Mouse (Mus musculus) heart, embryonic 12.5 days (tissue): Measurements from ENCODE around the gene Etfb. TPM values are rescaled to one million over a fixed set of nuclear protein-coding genes. Genes with fewer than 3 reads are reported as not detected.
"Not testable (repeated sequence)": the region's sequence is repeated elsewhere in the genome, so short reads cannot be mapped to it uniquely, and the experiment has no call there.

Experiments used
- ATAC-seq: fragments of 200-750 bp; cut with Nextera tagmentation; 2 replicates; pipeline ENCODE4 v1.8.0; 2017; ENCODE audit warnings: moderate TSS enrichment, moderate library complexity; ENCODE audit not compliant: insufficient number of reproducible peaks, low FRiP score
- H3K27ac ChIP-seq: fragments of 300-500 bp; sonication (generic); 2 replicates; pipeline ENCODE4 v1.5.1; 2016; ENCODE audit warnings: mild to moderate bottlenecking, moderate library complexity; ENCODE audit not compliant: poor library complexity, severe bottlenecking
- H3K27me3 ChIP-seq: fragments of 300-500 bp; sonication (generic); replicated peaks from 2 replicates; pipeline ENCODE4 v1.6.1; 2016; ENCODE audit warnings: mild to moderate bottlenecking, moderate library complexity
- H3K36me3 ChIP-seq: fragments of 300-500 bp; sonication (generic); 2 replicates; pipeline ENCODE4 v1.6.1; 2016; ENCODE audit warnings: mild to moderate bottlenecking, moderate library complexity
- H3K4me1 ChIP-seq: fragments of 300-500 bp; sonication (generic); replicated peaks from 2 replicates; pipeline ENCODE4 v1.6.1; 2016; ENCODE audit warnings: mild to moderate bottlenecking
- H3K4me2 ChIP-seq: fragments of 300-500 bp; sonication (generic); 2 replicates; pipeline ENCODE4 v1.6.1; 2016; ENCODE audit warnings: mild to moderate bottlenecking, moderate library complexity
- H3K4me3 ChIP-seq: fragments of 300-500 bp; sonication (generic); 2 replicates; pipeline ENCODE4 v1.5.1; 2016; ENCODE audit warnings: mild to moderate bottlenecking
- H3K9ac ChIP-seq: fragments of 300-500 bp; sonication (generic); 2 replicates; pipeline ENCODE4 v1.6.1; 2016; ENCODE audit warnings: mild to moderate bottlenecking, moderate library complexity
- H3K9me3 ChIP-seq: fragments of 300-500 bp; sonication (generic); replicated peaks from 2 replicates; pipeline ENCODE4 v1.6.1; 2016; ENCODE audit warnings: mild to moderate bottlenecking, moderate library complexity
- WGBS: fragments of 180-500 bp; shearing (Covaris S2); methylation state at CpG from one replicate; pipeline ENCODE4 v1.1.7; 2016; 5-methylcytosine and 5-hydroxymethylcytosine counted together
- polyA plus RNA-seq: library from polyadenylated mRNA; unstranded; fragments of >200 nt; fragmentation: Nextera tagmentation; extraction: Ambion mirVana; gene quantifications from 2 replicates; pipeline ENCODE4 v1.2.1, GENCODE M21; 2016

Gene Etfb
- polyA plus RNA-seq, result 460 and 473 TPM in 2 replicates

GRCm38 (mm10) chr7:43443917-43444293, at the start of gene Etfb, which contains the start of gene Gm45233:
TSS of gene Etfb (plus strand) at chr7:43444083.
TSS of gene Gm45233 (plus strand) at chr7:43444128.
- peak; percentile 97 for ATAC-seq
- Histone ChIP-seq H3K4me3 (peak within 1 kb of the TSS; percentile 66), H3K27ac (peak within 1 kb of the TSS; percentile 98), H3K27me3 (no peaks in the 10 kb centered on the region; the same call in 1 of the 2 replicates), H3K9me3 (no peaks in the 10 kb centered on the region), H3K36me3 (no peaks in the 10 kb centered on the region), H3K9ac (peak within 1 kb of the TSS; percentile 78), H3K4me2 (peak within 1 kb of the TSS; percentile 74), H3K4me1 (peaks cover 47% of the 10 kb centered on the region)
- WGBS, result under 1% methylated on average over 27 of the region's 27 CpGs

GRCm38 (mm10) chr7:43399501-43399900, 44.4 kb upstream of the Etfb start:
- WGBS, result 76% methylated on average over 2 of the region's 2 CpGs
- H3K4me1 ChIP-seq, result no peaks in the 10 kb centered on the region
- H3K36me3 ChIP-seq, result no peaks in the 10 kb centered on the region
- H3K4me2 ChIP-seq, result no peak overlapping the region
- no peaks in the 10 kb centered on the region for H3K27me3 ChIP-seq
- H3K9me3 ChIP-seq, result no peaks in the 10 kb centered on the region
- H3K4me3 ChIP-seq, result no peak overlapping the region
- no peak for ATAC-seq
- H3K27ac ChIP-seq, result no peak overlapping the region
- H3K9ac ChIP-seq, result no peak overlapping the region

DNA sequence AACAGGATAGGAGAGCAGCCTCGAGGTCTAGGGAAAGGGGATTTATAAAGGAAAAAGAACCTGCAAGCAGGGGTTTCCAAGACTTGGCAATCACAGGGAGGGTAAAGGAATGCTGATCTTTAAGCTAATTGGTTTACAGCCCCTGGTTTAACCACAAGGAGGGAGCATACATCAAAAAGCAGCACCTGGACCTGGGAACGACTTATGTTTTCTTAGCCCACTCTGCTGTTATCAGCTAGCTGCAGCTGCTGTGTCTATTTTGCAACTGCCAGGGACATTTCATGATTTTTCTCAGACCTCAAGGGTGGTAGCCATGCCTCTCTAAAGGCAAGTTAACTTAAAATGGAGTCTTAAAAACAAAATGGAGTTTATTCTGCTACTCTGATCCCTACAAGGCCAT, 41.2 kb upstream of the Etfb start:
- no peak for ATAC-seq

DNA sequence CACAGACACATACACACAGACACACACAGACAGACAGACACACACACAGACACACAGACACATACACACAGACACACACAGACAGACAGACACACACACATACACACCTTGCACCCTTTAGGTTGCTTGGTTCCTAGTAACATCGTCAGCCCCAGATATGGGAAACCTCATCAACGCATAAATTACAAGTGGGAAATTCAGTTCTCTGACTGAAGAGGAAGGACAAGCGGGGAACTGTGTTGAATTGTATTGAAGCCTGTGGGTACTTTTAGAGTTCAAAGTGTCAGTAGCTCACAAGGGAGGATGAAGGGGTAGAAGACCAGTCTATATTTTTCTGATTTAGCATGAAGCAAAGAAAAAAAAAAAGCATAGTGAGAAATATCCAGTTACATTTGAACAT, 36.3 kb upstream of the Etfb start:
- H3K27me3 ChIP-seq, result no peaks in the 10 kb centered on the region
- H3K4me3 ChIP-seq, result no peak overlapping the region
- H3K9me3 ChIP-seq, result no peaks in the 10 kb centered on the region
- no peak overlapping the region for H3K4me2 ChIP-seq
- WGBS, result 77% methylated on average over 3 of the region's 3 CpGs
- H3K4me1 ChIP-seq, result no peaks in the 10 kb centered on the region
- no peaks in the 10 kb centered on the region for H3K36me3 ChIP-seq
- H3K9ac ChIP-seq, result no peak overlapping the region
- no peak for ATAC-seq
- H3K27ac ChIP-seq, result no peak overlapping the region

More for the DNA sequence above, 41.2 kb upstream of the Etfb start:
- 32% methylated on average over 2 of the region's 2 CpGs for WGBS
- Histone ChIP-seq H3K9ac (no peak overlapping the region), H3K9me3 (no peaks in the 10 kb centered on the region), H3K27me3 (no peaks in the 10 kb centered on the region), H3K27ac (no peak overlapping the region), H3K4me2 (no peak overlapping the region), H3K4me3 (no peak overlapping the region), H3K36me3 (no peaks in the 10 kb centered on the region), H3K4me1 (no peaks in the 10 kb centered on the region)

- no peaks in the 10 kb centered on the region for H3K36me3 ChIP-seq
These were observed 35.7 kb upstream of the Etfb start, which contains the start of gene Siglecg for GRCm38 (mm10) chr7:43408131-43408553. TSS of gene Siglecg (plus strand) at chr7:43408204.

DNA sequence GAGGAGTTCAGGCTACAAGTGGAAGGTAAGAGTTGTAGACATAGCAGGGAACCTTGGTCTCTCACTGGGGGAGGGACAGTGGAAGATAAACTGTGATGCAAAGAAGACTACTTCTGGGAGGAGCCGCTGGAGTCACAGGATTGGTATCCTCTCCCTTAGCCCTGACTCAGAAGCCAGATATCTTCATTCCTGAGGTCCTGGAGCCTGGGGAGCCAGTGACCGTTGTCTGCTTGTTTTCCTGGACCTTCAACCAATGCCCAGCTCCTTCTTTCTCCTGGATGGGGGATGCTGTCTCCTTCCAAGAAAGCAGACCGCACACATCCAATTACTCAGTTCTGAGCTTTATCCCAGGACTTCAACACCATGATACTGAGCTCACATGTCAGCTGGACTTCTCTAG, 34.8 kb upstream of the Etfb start:
- Histone ChIP-seq H3K27ac (no peak overlapping the region), H3K9me3 (no peaks in the 10 kb centered on the region), H3K9ac (no peak overlapping the region), H3K4me1 (no peaks in the 10 kb centered on the region), H3K36me3 (no peaks in the 10 kb centered on the region), H3K4me3 (no peak overlapping the region), H3K4me2 (no peak overlapping the region), H3K27me3 (no peaks in the 10 kb centered on the region)
- no peak for ATAC-seq
- WGBS, result 55% methylated on average over 3 of the region's 3 CpGs

More at GRCm38 (mm10) chr7:43408131-43408553, 35.7 kb upstream of the Etfb start, which contains the start of gene Siglecg:
- Histone ChIP-seq H3K9me3 (no peaks in the 10 kb centered on the region), H3K4me3 (no peak within 1 kb of the TSS), H3K4me2 (no peak within 1 kb of the TSS), H3K27ac (no peak within 1 kb of the TSS), H3K27me3 (no peaks in the 10 kb centered on the region), H3K9ac (no peak within 1 kb of the TSS), H3K4me1 (no peaks in the 10 kb centered on the region)
- 70% methylated on average over 4 of the region's 4 CpGs for WGBS
- no peak for ATAC-seq

- not testable (repeated sequence) for H3K9me3 ChIP-seq, H3K4me2 ChIP-seq, H3K36me3 ChIP-seq, H3K4me3 ChIP-seq, H3K9ac ChIP-seq, H3K27me3 ChIP-seq, H3K27ac ChIP-seq, ATAC-seq, H3K4me1 ChIP-seq
- 38% methylated on average over 4 of the region's 4 CpGs for WGBS
These were observed 32.2 kb upstream of the Etfb start for GRCm38 (mm10) chr7:43411724-43412123.

- WGBS, result 78% methylated on average over 10 of the region's 10 CpGs
- H3K27me3 ChIP-seq, result no peaks in the 10 kb centered on the region
- H3K4me1 ChIP-seq, result no peaks in the 10 kb centered on the region
- no peak overlapping the region for H3K4me2 ChIP-seq
- no peak overlapping the region for H3K4me3 ChIP-seq
- H3K9ac ChIP-seq, result no peak overlapping the region
- H3K36me3 ChIP-seq, result no peaks in the 10 kb centered on the region
- peaks cover 10% of the 10 kb centered on the region for H3K9me3 ChIP-seq
- H3K27ac ChIP-seq, result no peak overlapping the region
- ATAC-seq, result no peak
These were observed 26.6 kb upstream of the Etfb start for GRCm38 (mm10) chr7:43417298-43417697.

DNA sequence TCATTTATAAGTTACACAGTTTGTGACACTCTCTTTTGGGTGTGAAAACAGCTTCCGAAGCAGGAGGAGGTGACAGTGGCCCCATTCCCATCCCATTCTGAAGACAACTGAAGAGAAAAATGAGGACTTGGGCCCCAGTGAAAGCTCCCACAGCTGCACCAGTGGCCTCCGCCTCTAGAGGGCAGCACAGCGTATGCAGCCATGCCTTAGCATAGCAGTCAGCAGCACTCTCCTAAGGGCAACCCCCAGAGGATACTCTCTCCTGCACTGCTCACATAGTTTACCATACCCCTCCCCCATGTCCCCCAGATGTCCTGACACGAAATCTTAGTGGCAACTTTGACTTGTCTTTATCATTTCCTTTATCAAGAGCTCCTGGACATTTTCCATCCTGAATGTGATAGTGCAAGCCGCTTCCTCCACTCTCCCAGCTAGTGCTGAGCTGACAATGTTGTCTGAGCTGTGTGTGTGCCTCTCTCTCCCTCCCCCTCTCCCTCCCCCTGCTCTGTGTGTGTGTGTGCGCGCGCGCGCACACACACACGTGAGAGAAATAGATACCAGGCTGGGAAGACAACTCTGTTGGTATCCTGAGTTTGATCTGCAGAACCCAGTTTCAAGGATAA, 20.8 kb upstream of the Etfb start:
- Histone ChIP-seq H3K4me1 (no peaks in the 10 kb centered on the region), H3K9ac (no peak overlapping the region), H3K27ac (no peak overlapping the region), H3K27me3 (no peaks in the 10 kb centered on the region), H3K4me2 (peak overlapping the region; percentile 34), H3K36me3 (no peaks in the 10 kb centered on the region), H3K9me3 (0 out of 2 replicates have a peak, but pooled peaks cover under 1% of the 10 kb centered on the region), H3K4me3 (no peak overlapping the region)
- ATAC-seq, result peak; percentile 89
- 9% methylated on average over 11 of the region's 11 CpGs for WGBS

- no peak overlapping the region for H3K9ac ChIP-seq
- H3K9me3 ChIP-seq, result no peaks in the 10 kb centered on the region
- no peak overlapping the region for H3K27ac ChIP-seq
- no peak for ATAC-seq
- no peak overlapping the region for H3K4me3 ChIP-seq
- H3K4me2 ChIP-seq, result no peak overlapping the region
- H3K36me3 ChIP-seq, result no peaks in the 10 kb centered on the region
- no peaks in the 10 kb centered on the region for H3K27me3 ChIP-seq
- 56% methylated on average over 3 of the region's 3 CpGs for WGBS
- no peaks in the 10 kb centered on the region for H3K4me1 ChIP-seq
These were observed 19.8 kb upstream of the Etfb start for GRCm38 (mm10) chr7:43423991-43424625.

- WGBS, result 77% methylated on average over 8 of the region's 8 CpGs
- H3K9ac ChIP-seq, result no peak within 1 kb of the TSS
- no peaks in the 10 kb centered on the region for H3K36me3 ChIP-seq
- H3K27ac ChIP-seq, result no peak within 1 kb of the TSS
- no peaks in the 10 kb centered on the region for H3K4me1 ChIP-seq
- H3K9me3 ChIP-seq, result no peaks in the 10 kb centered on the region
- H3K4me3 ChIP-seq, result no peak within 1 kb of the TSS
- H3K4me2 ChIP-seq, result no peak within 1 kb of the TSS
- no peaks in the 10 kb centered on the region for H3K27me3 ChIP-seq
- ATAC-seq, result no peak
These were observed 16.5 kb upstream of the Etfb start, which contains the start of gene Lim2 for GRCm38 (mm10) chr7:43427406-43427805. TSS of gene Lim2 (plus strand) at chr7:43427670.
